Mouse (Mus musculus) liver, postnatal 0 days (tissue): ENCODE results near the gene Rpl27a. TPM values are rescaled to one million over a fixed set of nuclear protein-coding genes. Genes with fewer than 3 reads are reported as not detected.
A peak's percentile ranks its signal among the peaks of the same experiment; 100 is the strongest.

Source experiments
- ATAC-seq: fragments of 200-750 bp; cut with Nextera tagmentation; 2 replicates; pipeline ENCODE4 v1.8.0; 2017; ENCODE audit warnings: mild to moderate bottlenecking, moderate library complexity
- DNase-seq: peaks from one replicate; pipeline ENCODE4 v3.0.0-alpha.2; 2016
- H3K27ac ChIP-seq: fragments of 300-500 bp; sonication (generic); 2 replicates; pipeline ENCODE4 v1.5.1; 2014; ENCODE audit warnings: antibody characterized with exemption, moderate library complexity, mild to moderate bottlenecking, low read depth
- H3K27me3 ChIP-seq: fragments of 300-500 bp; sonication (generic); 2 replicates; pipeline ENCODE4 v1.6.1; 2014; ENCODE audit warnings: low read length, control low read depth, mixed read lengths; ENCODE audit not compliant: insufficient read depth
- H3K36me3 ChIP-seq: fragments of 300-500 bp; sonication (generic); replicated peaks from 2 replicates; pipeline ENCODE4 v1.6.1; 2014; ENCODE audit warnings: mild to moderate bottlenecking, control low read depth, low read length, moderate library complexity, mixed read lengths; ENCODE audit not compliant: insufficient read depth
- H3K4me1 ChIP-seq: fragments of 300-500 bp; sonication (generic); 2 replicates; pipeline ENCODE4 v1.6.1; 2014; ENCODE audit warnings: antibody characterized with exemption, mild to moderate bottlenecking, control low read depth; ENCODE audit not compliant: insufficient read depth
- H3K4me2 ChIP-seq: fragments of 300-500 bp; sonication (generic); 2 replicates; pipeline ENCODE4 v1.6.1; 2014; ENCODE audit warnings: low read depth, mild to moderate bottlenecking, low read length, moderate library complexity, mixed read lengths
- H3K4me3 ChIP-seq: fragments of 300-500 bp; sonication (generic); 2 replicates; pipeline ENCODE4 v1.5.1; 2014; ENCODE audit warnings: low read depth, low read length
- H3K9ac ChIP-seq: fragments of 300-500 bp; sonication (generic); replicated peaks from 2 replicates; pipeline ENCODE4 v1.6.1; 2014; ENCODE audit warnings: mild to moderate bottlenecking, moderate library complexity
- H3K9me3 ChIP-seq: fragments of 300-500 bp; sonication (generic); 2 replicates; pipeline ENCODE4 v1.6.1; 2016; ENCODE audit warnings: mild to moderate bottlenecking, control low read depth, low read length, mixed read lengths
- CTCF ChIP-seq: sonication (generic); IDR thresholded peaks from 2 replicates; pipeline ENCODE4 v1.5.1; 2016; ENCODE audit warnings: antibody characterized with exemption, low read depth
- EP300 ChIP-seq: IDR thresholded peaks from 2 replicates; pipeline ENCODE4 v1.6.1; 2016; ENCODE audit warnings: antibody characterized with exemption, low read depth, mild to moderate bottlenecking
- WGBS: fragments of 180-500 bp; shearing (Covaris S2); extraction: QIAGEN DNeasy Blood & Tissue Kit; methylation state at CpG from one replicate; pipeline ENCODE4 v1.1.7; 2014; ENCODE audit not compliant: insufficient replicate concordance; 5-methylcytosine and 5-hydroxymethylcytosine counted together
- polyA plus RNA-seq: library from polyadenylated mRNA; unstranded; fragments of >200 nt; fragmentation: Nextera tagmentation; extraction: Ambion mirVana; gene quantifications from 2 replicates; pipeline ENCODE4 v1.2.1, GENCODE M21; 2015

Rpl27a gene
- polyA plus RNA-seq: 83.1 and 84.4 TPM in 2 replicates

DNA sequence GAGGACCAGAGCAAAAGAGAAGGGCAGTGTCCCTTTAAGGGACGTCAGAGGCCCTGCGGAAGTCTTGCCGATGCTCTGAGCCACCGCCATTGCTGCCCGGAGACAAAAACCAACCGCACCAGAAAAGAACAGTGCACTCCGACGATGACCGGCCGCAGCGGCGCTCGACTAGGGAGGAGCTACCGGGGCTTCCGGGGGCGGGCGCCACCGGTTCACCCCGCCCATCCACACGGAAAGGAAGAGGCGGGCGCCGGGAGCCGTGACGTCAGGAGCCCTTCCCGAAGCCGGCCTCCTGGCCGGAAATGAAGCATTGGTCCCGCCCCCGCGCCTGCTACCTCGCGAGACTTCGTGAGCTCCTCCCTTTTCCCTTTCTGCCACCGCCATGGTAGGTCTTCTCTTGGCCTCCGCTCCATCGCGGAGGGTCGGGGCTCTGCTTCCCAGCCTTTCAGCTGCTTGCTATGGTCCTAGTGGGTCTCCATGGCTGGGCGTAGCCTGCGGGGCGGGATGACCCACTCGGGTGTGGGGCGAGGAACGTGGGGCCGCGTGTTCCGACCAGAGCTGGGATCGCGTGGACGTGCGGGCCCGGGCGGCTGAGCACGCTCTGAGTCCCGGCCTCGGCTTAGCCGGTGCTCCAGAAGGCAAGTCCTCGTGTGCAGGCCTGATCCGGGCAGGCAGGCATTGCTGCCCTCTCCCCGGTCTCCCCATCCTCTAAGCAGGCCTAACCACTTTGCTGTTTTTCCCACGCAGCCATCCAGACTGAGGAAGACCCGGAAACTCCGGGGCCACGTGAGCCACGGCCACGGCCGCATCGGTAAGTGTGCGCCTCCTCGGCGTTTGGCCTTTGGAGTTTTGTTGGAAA is at the start of gene Rpl27a:
TSS of gene Rpl27a (plus strand) at position 310 of the 859 bp plus-strand sequence.
- Histone ChIP-seq H3K4me2 (peak within 1 kb of the TSS; percentile 78), H3K36me3 (peaks cover 36% of the 10 kb centered on the region), H3K27me3 (no peaks in the 10 kb centered on the region), H3K9ac (peak within 1 kb of the TSS; percentile 95), H3K27ac (peak within 1 kb of the TSS; percentile 96), H3K4me3 (peak within 1 kb of the TSS; percentile 90), H3K9me3 (no peaks in the 10 kb centered on the region), H3K4me1 (peaks cover 28% of the 10 kb centered on the region)
- under 1% methylated on average over 61 of the region's 72 CpGs for WGBS
- TF ChIP-seq EP300 (peak; percentile 79), CTCF (0 out of 2 replicates have a peak, but pooled peaks have one; percentile 12)
- DNase-seq: peak; percentile 100
- ATAC-seq: peak; percentile 93

DNA sequence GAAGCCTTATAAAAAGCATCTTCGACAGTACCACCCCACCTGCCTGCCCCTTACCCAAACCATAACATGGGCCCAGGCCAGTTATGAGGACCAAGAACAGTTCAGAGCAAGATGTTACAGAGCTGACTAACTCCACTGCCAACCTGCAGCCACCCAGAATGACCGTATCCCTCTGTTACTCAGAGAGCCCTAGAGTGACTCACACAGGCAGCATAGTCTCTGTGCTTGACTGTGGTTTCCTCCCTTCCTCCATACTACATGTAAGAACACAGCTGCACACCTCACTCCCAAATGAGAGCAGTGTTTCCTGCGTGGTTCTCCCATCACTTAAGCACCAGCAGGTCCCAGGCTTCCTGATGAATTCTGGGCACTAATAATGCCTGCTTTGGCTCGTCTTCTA is 48.2 kb upstream of the Rpl27a start:
- Histone ChIP-seq H3K4me2 (no peak overlapping the region), H3K27me3 (no peaks in the 10 kb centered on the region), H3K36me3 (no peaks in the 10 kb centered on the region), H3K4me1 (no peaks in the 10 kb centered on the region), H3K4me3 (no peak overlapping the region), H3K9ac (no peak overlapping the region), H3K27ac (no peak overlapping the region), H3K9me3 (no peaks in the 10 kb centered on the region)
- WGBS: 56% methylated on average over 4 of the region's 4 CpGs
- TF ChIP-seq CTCF: no peak
- no peak for TF ChIP-seq EP300
- no peak for DNase-seq
- ATAC-seq: no peak

DNA sequence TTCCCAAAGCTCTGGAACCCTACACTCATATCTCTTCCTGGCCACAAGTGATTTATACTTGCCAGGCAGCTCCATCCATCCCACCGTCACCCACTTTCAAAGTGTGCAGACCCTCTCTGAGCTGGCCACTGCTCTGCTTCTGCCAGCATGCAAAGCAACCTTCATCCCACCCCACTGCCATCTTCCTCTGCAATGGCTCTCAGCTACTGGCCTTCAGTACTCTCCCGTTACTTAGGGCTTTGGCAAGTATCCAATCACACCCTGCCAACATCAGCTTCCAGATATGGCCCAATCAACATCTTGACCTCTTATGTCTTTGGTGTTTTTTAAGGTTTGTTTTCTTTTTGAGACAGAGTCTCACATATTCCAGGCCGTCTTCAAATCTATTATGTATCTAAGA is 41.0 kb upstream of the Rpl27a start:
- ATAC-seq (no peak), DNase-seq (no peak)
- TF ChIP-seq EP300 (no peak), CTCF (no peak)
- no peaks in the 10 kb centered on the region for H3K36me3 ChIP-seq
- no peak overlapping the region for H3K9ac ChIP-seq
- H3K27ac ChIP-seq: no peak overlapping the region
- H3K9me3 ChIP-seq: no peaks in the 10 kb centered on the region
- H3K4me3 ChIP-seq: no peak overlapping the region
- H3K4me1 ChIP-seq: no peaks in the 10 kb centered on the region
- WGBS: 75% methylated on average over 3 of the region's 3 CpGs
- no peak overlapping the region for H3K4me2 ChIP-seq
- H3K27me3 ChIP-seq: no peaks in the 10 kb centered on the region

DNA sequence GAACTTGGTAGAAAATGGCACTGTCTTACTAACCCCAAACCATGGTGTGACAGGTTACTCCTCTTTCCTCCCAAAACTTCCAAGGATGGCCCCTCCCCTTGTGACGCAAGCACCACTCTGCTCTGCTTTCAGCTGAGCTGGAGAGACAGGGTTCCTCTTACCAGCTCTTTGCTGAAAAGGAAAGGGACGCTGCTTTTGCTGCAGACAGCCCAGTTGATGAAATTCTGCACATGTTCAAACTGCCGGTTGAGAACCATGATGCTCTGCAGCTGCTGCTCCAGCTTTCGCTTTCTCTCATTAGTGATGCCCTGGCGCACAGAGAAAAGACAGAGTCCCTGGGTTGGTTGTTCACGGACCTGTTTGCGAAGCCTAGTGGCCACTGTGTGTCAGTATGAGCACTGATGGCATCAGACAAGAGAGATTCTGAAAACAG is 38.2 kb upstream of the Rpl27a start:
- Histone ChIP-seq H3K27ac (no peak overlapping the region), H3K36me3 (no peaks in the 10 kb centered on the region), H3K27me3 (no peaks in the 10 kb centered on the region), H3K4me1 (no peaks in the 10 kb centered on the region), H3K4me3 (no peak overlapping the region), H3K9me3 (no peaks in the 10 kb centered on the region), H3K4me2 (no peak overlapping the region), H3K9ac (no peak overlapping the region)
- TF ChIP-seq EP300 (no peak), CTCF (no peak)
- DNase-seq (no peak), ATAC-seq (no peak)
- WGBS: 37% methylated on average over 7 of the region's 7 CpGs

DNA sequence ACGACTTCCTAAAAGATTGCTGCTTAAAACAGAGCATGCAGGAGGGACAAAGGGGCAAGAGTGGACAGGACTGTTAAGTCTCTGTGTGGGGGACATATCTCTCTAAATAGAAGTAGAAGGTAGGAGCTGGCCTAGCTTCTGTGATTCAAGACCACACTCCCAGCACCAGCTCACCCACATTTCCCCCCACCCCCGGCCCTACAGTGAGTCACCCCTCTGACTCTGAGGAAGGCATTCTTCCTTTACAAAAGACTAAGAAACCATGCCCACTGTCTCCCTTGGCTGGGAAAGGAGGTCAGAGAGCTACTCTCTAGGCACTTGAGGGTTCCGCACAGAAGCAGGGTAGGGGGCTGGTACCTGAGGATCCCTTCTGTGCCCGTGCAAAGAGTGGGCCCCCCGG is 34.7 kb upstream of the Rpl27a start:
- H3K9me3 ChIP-seq: no peaks in the 10 kb centered on the region
- no peak overlapping the region for H3K27ac ChIP-seq
- H3K9ac ChIP-seq: no peak overlapping the region
- WGBS: 56% methylated on average over 5 of the region's 5 CpGs
- no peak overlapping the region for H3K4me3 ChIP-seq
- no peak overlapping the region for H3K4me2 ChIP-seq
- no peaks in the 10 kb centered on the region for H3K36me3 ChIP-seq
- ATAC-seq (no peak), DNase-seq (no peak)
- no peaks in the 10 kb centered on the region for H3K27me3 ChIP-seq
- TF ChIP-seq EP300 (no peak), CTCF (no peak)
- H3K4me1 ChIP-seq: no peaks in the 10 kb centered on the region

DNA sequence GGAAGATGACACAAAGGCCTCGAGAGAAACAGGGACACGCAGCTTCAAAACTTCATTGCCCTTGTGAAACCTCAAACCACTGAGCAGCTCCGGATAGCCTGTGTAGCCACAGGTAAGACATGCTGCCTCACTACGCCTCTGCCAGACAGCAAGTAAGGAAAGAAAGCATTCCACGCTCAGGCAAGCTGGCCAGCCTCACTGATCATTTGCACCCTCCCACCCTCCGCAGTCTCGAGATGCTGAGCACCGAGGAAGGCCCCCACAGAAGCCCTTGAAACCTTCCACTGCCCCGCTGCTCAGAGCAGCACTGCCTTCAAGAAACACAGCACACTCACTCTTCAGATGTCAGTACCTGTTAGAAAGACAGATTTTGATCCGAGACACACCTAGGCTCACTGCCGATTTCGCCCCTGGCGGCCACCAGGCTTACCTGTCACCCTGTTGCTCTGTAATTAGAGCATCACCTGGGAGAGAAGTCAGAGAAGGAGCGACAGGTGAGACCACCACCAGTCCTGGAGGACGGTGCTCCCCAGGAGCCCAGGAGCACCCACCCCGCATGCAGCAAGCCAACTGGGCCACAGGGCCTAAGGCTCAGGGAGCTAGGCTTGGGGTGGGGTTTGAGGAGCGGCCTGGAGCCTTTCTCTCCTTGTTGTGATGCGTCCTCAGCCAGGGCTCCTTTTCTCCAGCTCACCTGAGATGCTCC is 26.2 kb upstream of the Rpl27a start:
- H3K4me1 ChIP-seq: no peaks in the 10 kb centered on the region
- no peak overlapping the region for H3K27ac ChIP-seq
- no peaks in the 10 kb centered on the region for H3K9me3 ChIP-seq
- TF ChIP-seq CTCF (no peak), EP300 (no peak)
- no peak overlapping the region for H3K4me2 ChIP-seq
- H3K9ac ChIP-seq: no peak overlapping the region
- ATAC-seq (no peak), DNase-seq (no peak)
- no peaks in the 10 kb centered on the region for H3K36me3 ChIP-seq
- H3K27me3 ChIP-seq: 0 out of 2 replicates have a peak, but pooled peaks cover 3% of the 10 kb centered on the region
- whole genome bisulfite sequencing: 69% methylated on average over 18 of the region's 18 CpGs
- no peak overlapping the region for H3K4me3 ChIP-seq
